24 mouse cellular contexts compared by ENCODE assay signal in genomic region chr16:72772348-72772747, GRCm38 (mm10).
DNase-seq lines count a peak whose midpoint lies in the region; ATAC-seq and TF ChIP-seq lines count a peak whose summit lies in the region.
"Had no signal": no experiment of that assay in that cellular context is flagged by ENCODE, and none has a peak within 500 bp of the region (broad histone marks: within the 10 kb centered on the region; RNA-seq: fewer than 3 reads in every experiment).

No protein-coding gene starts in this region.

- no peak overlapping the region for H3K4me3 ChIP-seq in hindbrain, embryonic 11.5 days (ENCODE audit: low read depth, low read length)
- no peak overlapping the region for H3K4me3 ChIP-seq in hindbrain, embryonic 16.5 days (ENCODE audit: low read length)
- H3K4me3 ChIP-seq in forebrain, embryonic 10.5 days = no peak overlapping the region
- no peak overlapping the region for H3K4me3 ChIP-seq in forebrain, embryonic 16.5 days (replicated peaks; ENCODE audit: low read length)
- no peak overlapping the region for H3K4me3 ChIP-seq in midbrain, embryonic 14.5 days (replicated peaks; ENCODE audit: low read depth, low read length)
- no peak overlapping the region for H3K4me3 ChIP-seq in stomach, postnatal 0 days (ENCODE audit: low read depth, low read length)
- H3K4me3 ChIP-seq: embryonic facial prominence, embryonic 12.5 days; erythroblast, embryonic 14.5 days; hindbrain, embryonic 15.5 days; kidney, embryonic 15.5 days; limb, embryonic 12.5 days; liver, embryonic 13.5 days; lung, embryonic 15.5 days; neural tube, embryonic 12.5 days had no signal

- H3K36me3 ChIP-seq in hindbrain, embryonic 11.5 days (ENCODE audit: control insufficient read depth, insufficient read depth, low read length) = no peaks in the 10 kb centered on the region
- H3K36me3 ChIP-seq in hindbrain, embryonic 16.5 days (ENCODE audit: control insufficient read depth, insufficient read depth, low read length) = no peaks in the 10 kb centered on the region
- no peaks in the 10 kb centered on the region for H3K36me3 ChIP-seq in forebrain, embryonic 10.5 days (replicated peaks)
- H3K36me3 ChIP-seq in forebrain, embryonic 16.5 days (ENCODE audit: control insufficient read depth, insufficient read depth) = no peaks in the 10 kb centered on the region
- no peaks in the 10 kb centered on the region for H3K36me3 ChIP-seq in midbrain, embryonic 14.5 days (ENCODE audit: control insufficient read depth, insufficient read depth, low read length)
- no peaks in the 10 kb centered on the region for H3K36me3 ChIP-seq in stomach, postnatal 0 days (ENCODE audit: control insufficient read depth, insufficient read depth, low read length)
- H3K36me3 ChIP-seq: embryonic facial prominence, embryonic 12.5 days; hindbrain, embryonic 15.5 days; kidney, embryonic 15.5 days; limb, embryonic 12.5 days; liver, embryonic 13.5 days; lung, embryonic 15.5 days; neural tube, embryonic 12.5 days had no signal

- H3K9ac ChIP-seq in hindbrain, embryonic 11.5 days (ENCODE audit: low read depth, low read length) = no peak overlapping the region
- H3K9ac ChIP-seq in hindbrain, embryonic 16.5 days (ENCODE audit: low read depth, low read length) = no peak overlapping the region
- no peak overlapping the region for H3K9ac ChIP-seq in forebrain, embryonic 16.5 days (replicated peaks; ENCODE audit: low read depth, low read length)
- H3K9ac ChIP-seq in midbrain, embryonic 14.5 days (replicated peaks; ENCODE audit: low read length) = no peak overlapping the region; the same call in 1 of the 2 replicates
- no peak overlapping the region for H3K9ac ChIP-seq in stomach, postnatal 0 days (ENCODE audit: low read length)
- H3K9ac ChIP-seq: embryonic facial prominence, embryonic 12.5 days; hindbrain, embryonic 15.5 days; kidney, embryonic 15.5 days; limb, embryonic 12.5 days; liver, embryonic 13.5 days; lung, embryonic 15.5 days; neural tube, embryonic 12.5 days had no signal

- H3K4me2 ChIP-seq in hindbrain, embryonic 11.5 days (replicated peaks; ENCODE audit: low read depth, low read length) = no peak overlapping the region
- H3K4me2 ChIP-seq in hindbrain, embryonic 16.5 days (ENCODE audit: low read length) = no peak overlapping the region
- no peak overlapping the region for H3K4me2 ChIP-seq in forebrain, embryonic 16.5 days (ENCODE audit: low read length)
- H3K4me2 ChIP-seq in midbrain, embryonic 14.5 days (ENCODE audit: low read length) = no peak overlapping the region
- H3K4me2 ChIP-seq in stomach, postnatal 0 days (replicated peaks; ENCODE audit: low read depth) = no peak overlapping the region
- H3K4me2 ChIP-seq: embryonic facial prominence, embryonic 12.5 days; hindbrain, embryonic 15.5 days; kidney, embryonic 15.5 days; limb, embryonic 12.5 days; liver, embryonic 13.5 days; lung, embryonic 15.5 days; neural tube, embryonic 12.5 days had no signal

- WGBS in hindbrain, embryonic 11.5 days = 28% methylated on average over 5 of the region's 5 CpGs
- WGBS in hindbrain, embryonic 16.5 days = 30% methylated on average over 5 of the region's 5 CpGs
- 49% methylated on average over 5 of the region's 5 CpGs for WGBS in forebrain, embryonic 10.5 days
- 17% methylated on average over 5 of the region's 5 CpGs for WGBS in forebrain, embryonic 16.5 days
- WGBS in midbrain, embryonic 14.5 days = 14% methylated on average over 5 of the region's 5 CpGs
- WGBS in stomach, postnatal 0 days = 38% methylated on average over 5 of the region's 5 CpGs

- TF ChIP-seq CTCF in stomach, postnatal 0 days (IDR thresholded peaks at IDR 0.05; ENCODE audit: low read depth) = no peak

- no peaks in the 10 kb centered on the region for H3K27me3 ChIP-seq in hindbrain, embryonic 11.5 days (ENCODE audit: control insufficient read depth, insufficient read depth, low read length)
- H3K27me3 ChIP-seq in hindbrain, embryonic 16.5 days (replicated peaks; ENCODE audit: control insufficient read depth, insufficient read depth, low read length) = no peaks in the 10 kb centered on the region
- H3K27me3 ChIP-seq in forebrain, embryonic 10.5 days (ENCODE audit: poor library complexity, severe bottlenecking) = no peaks in the 10 kb centered on the region
- no peaks in the 10 kb centered on the region for H3K27me3 ChIP-seq in forebrain, embryonic 16.5 days (replicated peaks; ENCODE audit: control insufficient read depth, insufficient read depth, low read length)
- no peaks in the 10 kb centered on the region for H3K27me3 ChIP-seq in midbrain, embryonic 14.5 days (ENCODE audit: control insufficient read depth, insufficient read depth, low read length)
- no peaks in the 10 kb centered on the region for H3K27me3 ChIP-seq in stomach, postnatal 0 days (ENCODE audit: control insufficient read depth, insufficient read depth, low read length)
- H3K27me3 ChIP-seq: CH12.LX; embryonic facial prominence, embryonic 12.5 days; hindbrain, embryonic 15.5 days; kidney, embryonic 15.5 days; limb, embryonic 12.5 days; liver, embryonic 13.5 days; lung, embryonic 15.5 days; neural tube, embryonic 12.5 days had no signal

- peak overlapping the region; percentile 47; the same call in 1 of the 2 replicates for H3K27ac ChIP-seq in hindbrain, embryonic 11.5 days (ENCODE audit: low read depth, low read length)
- H3K27ac ChIP-seq in hindbrain, embryonic 16.5 days (ENCODE audit: low read depth, low read length) = no peak overlapping the region
- H3K27ac ChIP-seq in forebrain, embryonic 10.5 days = 0 out of 2 replicates have a peak overlapping the region, but pooled peaks have one; percentile 25
- H3K27ac ChIP-seq in forebrain, embryonic 16.5 days (ENCODE audit: low read length) = no peak overlapping the region
- H3K27ac ChIP-seq in midbrain, embryonic 14.5 days (replicated peaks; ENCODE audit: low read depth, low read length) = 0 out of 2 replicates have a peak overlapping the region, but pooled peaks have one; percentile 26
- no peak overlapping the region for H3K27ac ChIP-seq in stomach, postnatal 0 days (replicated peaks)
- H3K27ac ChIP-seq: embryonic facial prominence, embryonic 12.5 days; hindbrain, embryonic 15.5 days; kidney, embryonic 15.5 days; limb, embryonic 12.5 days; liver, embryonic 13.5 days; lung, embryonic 15.5 days; macrophage; neural tube, embryonic 12.5 days had no signal

- 0 out of 2 replicates have a peak, but pooled peaks have one; percentile 10 for ATAC-seq in hindbrain, embryonic 11.5 days (ENCODE audit: low FRiP score)
- no peak for ATAC-seq in hindbrain, embryonic 16.5 days
- ATAC-seq in forebrain, embryonic 16.5 days = peak; percentile 71
- peak; percentile 68; the same call in 1 of the 2 replicates for ATAC-seq in midbrain, embryonic 14.5 days (ENCODE audit: low FRiP score, low TSS enrichment)
- ATAC-seq in stomach, postnatal 0 days (ENCODE audit: low FRiP score, low TSS enrichment) = no peak
- ATAC-seq: intestine, postnatal 0 days had no signal

- H3K4me1 ChIP-seq in hindbrain, embryonic 11.5 days (replicated peaks; ENCODE audit: control insufficient read depth, insufficient read depth, low read length) = peaks cover 3% of the 10 kb centered on the region; the same call in 1 of the 2 replicates
- peaks cover 9% of the 10 kb centered on the region for H3K4me1 ChIP-seq in hindbrain, embryonic 16.5 days (ENCODE audit: control insufficient read depth, insufficient read depth, low read depth, low read length)
- peaks cover 50% of the 10 kb centered on the region for H3K4me1 ChIP-seq in forebrain, embryonic 10.5 days
- H3K4me1 ChIP-seq in forebrain, embryonic 16.5 days (replicated peaks; ENCODE audit: control insufficient read depth, insufficient read depth, low read length) = peaks cover 10% of the 10 kb centered on the region
- H3K4me1 ChIP-seq in midbrain, embryonic 14.5 days (ENCODE audit: control insufficient read depth, insufficient read depth, low read length) = peaks cover 34% of the 10 kb centered on the region
- H3K4me1 ChIP-seq in stomach, postnatal 0 days (replicated peaks; ENCODE audit: control insufficient read depth, insufficient read depth) = no peaks in the 10 kb centered on the region
- H3K4me1 ChIP-seq: liver, embryonic 13.5 days; lung, embryonic 15.5 days had no signal

- no peaks in the 10 kb centered on the region for H3K9me3 ChIP-seq in hindbrain, embryonic 11.5 days (ENCODE audit: control insufficient read depth, low read length)
- no peaks in the 10 kb centered on the region for H3K9me3 ChIP-seq in hindbrain, embryonic 16.5 days (ENCODE audit: control insufficient read depth, low read length)
- H3K9me3 ChIP-seq in forebrain, embryonic 10.5 days = no peaks in the 10 kb centered on the region
- no peaks in the 10 kb centered on the region for H3K9me3 ChIP-seq in forebrain, embryonic 16.5 days (ENCODE audit: control insufficient read depth, low read length)
- no peaks in the 10 kb centered on the region for H3K9me3 ChIP-seq in midbrain, embryonic 14.5 days (ENCODE audit: control insufficient read depth, low read length)
- H3K9me3 ChIP-seq in stomach, postnatal 0 days (ENCODE audit: control insufficient read depth, low read length) = no peaks in the 10 kb centered on the region
- H3K9me3 ChIP-seq: embryonic facial prominence, embryonic 12.5 days; hindbrain, embryonic 15.5 days; kidney, embryonic 15.5 days; limb, embryonic 12.5 days; liver, embryonic 13.5 days; lung, embryonic 15.5 days; neural tube, embryonic 12.5 days had no signal

- DNase-seq in hindbrain, embryonic 11.5 days (ENCODE audit: low spot score) = no peak
- no peak for DNase-seq in forebrain, embryonic 10.5 days (ENCODE audit: extremely low spot score, low spot score)
- no peak for DNase-seq in midbrain, embryonic 14.5 days
- DNase-seq in gastrocnemius, postnatal 25 days = no peak
- no peak for DNase-seq in stomach, postnatal 0 days (ENCODE audit: low spot score)
- no peak for DNase-seq in left cerebral cortex, adult 18-20 months (ENCODE audit: low spot score in 2 of 2)
- DNase-seq: adrenal gland, postnatal 25 days; cerebellum, adult 8-10 months; layer of hippocampus, adult 9-11 months; liver, embryonic 13.5 days; right cerebral cortex, postnatal 14 days; thymus, adult 18-20 months had no signal

- no peak for TF ChIP-seq EP300 in stomach, postnatal 0 days (optimal IDR thresholded peaks at IDR 0.05)

Comparison
In these comparisons a context has a peak if more than half of its experiments do, and no peak if none do; other contexts are left out.
1. ATAC-seq: peak in hindbrain, embryonic 11.5 days (single experiment), forebrain, embryonic 16.5 days (single experiment) and midbrain, embryonic 14.5 days (single experiment); none in hindbrain, embryonic 16.5 days (single experiment) and stomach, postnatal 0 days (single experiment).
2. H3K27ac ChIP-seq: peak in hindbrain, embryonic 11.5 days (single experiment), forebrain, embryonic 10.5 days (single experiment) and midbrain, embryonic 14.5 days (single experiment); none in hindbrain, embryonic 16.5 days (single experiment), forebrain, embryonic 16.5 days (single experiment) and stomach, postnatal 0 days (single experiment).